8 mouse cellular contexts compared by ENCODE assay signal in genomic region chr19:10294631-10295562, GRCm38 (mm10). TPM values are rescaled to one million over a fixed set of nuclear protein-coding genes. Genes with fewer than 3 reads are reported as not detected.
DNase-seq lines count a peak whose midpoint lies in the region; ATAC-seq and TF ChIP-seq lines count a peak whose summit lies in the region.

No protein-coding gene starts in this region.

- no peak overlapping the region for H3K4me3 ChIP-seq in embryonic facial prominence, embryonic 12.5 days
- H3K4me3 ChIP-seq in heart, embryonic 16.5 days (ENCODE audit: low read length): no peak overlapping the region
- no peak overlapping the region for H3K4me3 ChIP-seq in kidney, postnatal 0 days (replicated peaks; ENCODE audit: low read depth, low read length)
- H3K4me3 ChIP-seq in cerebellum, adult 2 months (replicated peaks; ENCODE audit: insufficient read depth, low read depth, low read length): no peak overlapping the region

- no peaks in the 10 kb centered on the region for H3K27me3 ChIP-seq in embryonic facial prominence, embryonic 12.5 days
- no peaks in the 10 kb centered on the region for H3K27me3 ChIP-seq in heart, embryonic 16.5 days (ENCODE audit: control insufficient read depth, insufficient read depth, low read length)
- H3K27me3 ChIP-seq in kidney, postnatal 0 days (ENCODE audit: insufficient read depth, low read length): no peaks in the 10 kb centered on the region
- H3K27me3 ChIP-seq in cerebellum, adult 2 months (ENCODE audit: control insufficient read depth, insufficient read depth, low read length): no peaks in the 10 kb centered on the region

- H3K9me3 ChIP-seq in embryonic facial prominence, embryonic 12.5 days: no peaks in the 10 kb centered on the region
- H3K9me3 ChIP-seq in heart, embryonic 16.5 days (replicated peaks; ENCODE audit: control insufficient read depth, low read length): no peaks in the 10 kb centered on the region
- no peaks in the 10 kb centered on the region for H3K9me3 ChIP-seq in kidney, postnatal 0 days (replicated peaks; ENCODE audit: low read length)

- DNase-seq in frontal cortex, postnatal 10 days (ENCODE audit: low spot score in 2 of 2): no peak
- peak; percentile 80 for DNase-seq in kidney, postnatal 0 days (ENCODE audit: low spot score)
- peak; percentile 62 for DNase-seq in mesoderm, embryonic 11.5 days (ENCODE audit: low read depth, low spot score)
- no peak for DNase-seq in urinary bladder, adult 18-20 months (ENCODE audit: low spot score in 2 of 2)
- no peak for DNase-seq in cerebellum, adult 2 months

- H3K36me3 ChIP-seq in embryonic facial prominence, embryonic 12.5 days: no peaks in the 10 kb centered on the region
- no peaks in the 10 kb centered on the region for H3K36me3 ChIP-seq in heart, embryonic 16.5 days (ENCODE audit: control insufficient read depth, insufficient read depth)
- no peaks in the 10 kb centered on the region for H3K36me3 ChIP-seq in kidney, postnatal 0 days (ENCODE audit: insufficient read depth, low read length)

- no peak for TF ChIP-seq CTCF in kidney, postnatal 0 days (IDR thresholded peaks at IDR 0.05; ENCODE audit: low read depth)
- TF ChIP-seq CTCF in cerebellum, adult 2 months (IDR thresholded peaks at IDR 0.05; ENCODE audit: borderline replicate concordance, insufficient read depth, low read depth, low read length): no peak

- H3K4me1 ChIP-seq in embryonic facial prominence, embryonic 12.5 days: peaks cover 48% of the 10 kb centered on the region
- H3K4me1 ChIP-seq in heart, embryonic 16.5 days (ENCODE audit: control insufficient read depth, insufficient read depth, low read length): peaks cover 33% of the 10 kb centered on the region
- H3K4me1 ChIP-seq in kidney, postnatal 0 days (replicated peaks; ENCODE audit: insufficient read depth, low read length): peaks cover 47% of the 10 kb centered on the region
- peaks cover 7% of the 10 kb centered on the region; the same call in 1 of the 2 replicates for H3K4me1 ChIP-seq in cerebellum, adult 2 months (ENCODE audit: control insufficient read depth, insufficient read depth, low read length)

- peak; percentile 14; the same call in 1 of the 2 replicates for ATAC-seq in frontal cortex, adult (ENCODE audit: low TSS enrichment)
- no peak for ATAC-seq in embryonic facial prominence, embryonic 12.5 days (ENCODE audit: insufficient number of reproducible peaks, insufficient read depth, low FRiP score, low TSS enrichment)
- no peak for ATAC-seq in heart, embryonic 16.5 days (replicated peaks; ENCODE audit: extremely low read depth, insufficient read depth, low FRiP score)
- ATAC-seq in kidney, postnatal 0 days (replicated peaks; ENCODE audit: low FRiP score, low read depth): no peak; the same call in 1 of the 2 replicates

- peak overlapping the region; percentile 29 for H3K4me2 ChIP-seq in embryonic facial prominence, embryonic 12.5 days (replicated peaks)
- H3K4me2 ChIP-seq in heart, embryonic 16.5 days (ENCODE audit: low read depth, low read length): peak overlapping the region; percentile 19
- peak overlapping the region; percentile 21; the same call in 1 of the 2 replicates for H3K4me2 ChIP-seq in kidney, postnatal 0 days (ENCODE audit: low read length)

- 43% methylated on average over 20 of the region's 20 CpGs for WGBS in embryonic facial prominence, embryonic 12.5 days
- 52% methylated on average over 20 of the region's 20 CpGs for WGBS in heart, embryonic 16.5 days
- 47% methylated on average over 20 of the region's 20 CpGs for WGBS in kidney, postnatal 0 days
- WGBS in cerebellum, adult 2 months: 63% methylated on average over 20 of the region's 20 CpGs

- TF ChIP-seq POLR2A in cerebellum, adult 2 months (IDR thresholded peaks at IDR 0.05; ENCODE audit: borderline replicate concordance, insufficient read depth, low read length): no peak

- H3K27ac ChIP-seq in embryonic facial prominence, embryonic 12.5 days: peak overlapping the region; percentile 83
- peak overlapping the region; percentile 62 for H3K27ac ChIP-seq in heart, embryonic 16.5 days (ENCODE audit: low read length)
- peak overlapping the region; percentile 84 for H3K27ac ChIP-seq in kidney, postnatal 0 days
- H3K27ac ChIP-seq in cerebellum, adult 2 months (ENCODE audit: insufficient read depth, low read length): no peak overlapping the region

- H3K9ac ChIP-seq in embryonic facial prominence, embryonic 12.5 days: peak overlapping the region; percentile 20; the same call in 1 of the 2 replicates
- H3K9ac ChIP-seq in heart, embryonic 16.5 days (ENCODE audit: low read length): peak overlapping the region; percentile 34; the same call in 1 of the 2 replicates
- peak overlapping the region; percentile 20; the same call in 1 of the 2 replicates for H3K9ac ChIP-seq in kidney, postnatal 0 days (ENCODE audit: low read depth, low read length)

RNA-seq across cellular contexts. Expression of gene Dagla, which starts 9.8 kb away (rescaled TPM):
- 3.0 and 3.1 TPM in 2 replicates for polyA plus RNA-seq in embryonic facial prominence, embryonic 12.5 days (2016; fragmentation: Nextera tagmentation; extraction: Ambion mirVana)
- polyA plus RNA-seq in heart, embryonic 16.5 days (2015; fragmentation: Nextera tagmentation; extraction: Ambion mirVana): 0.89 and 0.92 TPM in 2 replicates
- 2.0 and 2.2 TPM in 2 replicates for polyA plus RNA-seq in kidney, postnatal 0 days (2015; fragmentation: Nextera tagmentation; extraction: Ambion mirVana)
- 53.4 and 59.5 TPM in 2 replicates for polyA plus RNA-seq in cerebellum, adult 2 months (2012; rRNA removed)

RNA-seq across cellular contexts. Expression of gene Myrf, which starts 54.3 kb away (rescaled TPM):
- 1.9 and 2.5 TPM in 2 replicates for polyA plus RNA-seq in embryonic facial prominence, embryonic 12.5 days (2016; fragmentation: Nextera tagmentation; extraction: Ambion mirVana)
- 4.2 TPM in 2 replicates for polyA plus RNA-seq in heart, embryonic 16.5 days (2015; fragmentation: Nextera tagmentation; extraction: Ambion mirVana)
- 1.2 and 1.5 TPM in 2 replicates for polyA plus RNA-seq in kidney, postnatal 0 days (2015; fragmentation: Nextera tagmentation; extraction: Ambion mirVana)
- polyA plus RNA-seq in cerebellum, adult 2 months (2012; rRNA removed): 35.0 and 43.1 TPM in 2 replicates

Comparison
In these comparisons a context has a peak if more than half of its experiments do, and no peak if none do; other contexts are left out.
1. DNase-seq: peak in kidney, postnatal 0 days (single experiment) and mesoderm, embryonic 11.5 days (single experiment); none in frontal cortex, postnatal 10 days (0 of 2), urinary bladder, adult 18-20 months (0 of 2) and cerebellum, adult 2 months (0 of 2).
2. RNA of gene Dagla, which starts 9.8 kb away (polyA plus RNA-seq): 53.4 to 59.5 TPM in cerebellum, adult 2 months; 3.0 to 3.1 TPM in embryonic facial prominence, embryonic 12.5 days, 2.0 to 2.2 TPM in kidney, postnatal 0 days and 0.89 to 0.92 TPM in heart, embryonic 16.5 days; every median in the first group is over 10 times any median in the second.
3. Peak in every context shown above with its lines, with median percentiles within 50 percentile points of each other: H3K4me2 ChIP-seq and H3K9ac ChIP-seq.